Mouse (Mus musculus): ENCODE data around the gene Mrps18a.

DNA sequence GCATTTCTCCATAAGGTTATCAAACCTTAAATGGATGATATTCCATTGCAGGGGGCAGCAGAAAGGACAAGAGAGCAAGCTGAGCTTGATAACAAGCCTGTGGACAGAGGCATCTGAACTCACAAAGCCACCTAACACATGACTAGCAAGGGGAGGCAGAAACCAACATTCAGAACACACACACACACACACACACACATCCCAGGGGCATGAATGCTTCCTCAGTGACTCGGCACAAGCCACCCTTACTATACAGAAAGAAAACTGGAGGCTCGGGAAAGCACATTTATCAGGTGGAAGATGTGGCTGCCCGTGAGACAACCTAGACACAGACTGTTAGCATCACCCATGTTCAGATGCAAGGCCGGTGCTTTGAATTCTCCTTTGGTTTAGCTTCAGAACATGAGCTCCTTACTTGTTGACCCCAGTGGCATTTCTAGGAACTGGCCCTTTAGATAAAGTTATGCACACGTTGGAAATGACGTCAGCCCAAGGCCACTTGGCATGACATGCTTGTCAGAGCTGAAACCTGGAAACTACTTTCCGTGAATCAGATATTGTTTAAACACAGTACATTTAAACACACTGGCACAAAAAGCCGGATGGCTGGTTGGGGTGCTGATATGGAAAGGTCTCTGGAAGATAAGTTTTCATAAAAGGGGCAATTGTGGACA, 27.9 kb downstream of the Mrps18a start:
- TF ChIP-seq GATA1 (IDR thresholded peaks at IDR 0.05; ENCODE audit: borderline replicate concordance, low read length) = no peak
- no peak for TF ChIP-seq GATA2 (IDR thresholded peaks at IDR 0.05; ENCODE audit: borderline replicate concordance, low read depth, low read length)
- no peak for TF ChIP-seq CTCF (IDR thresholded peaks at IDR 0.05; ENCODE audit: low read depth, low read length)
- TF ChIP-seq TAL1 (conservative IDR thresholded peaks at IDR 0.05; ENCODE audit: low read depth, low read length) = no peak
- no peak for TF ChIP-seq POLR2AphosphoS5 (IDR thresholded peaks at IDR 0.05; ENCODE audit: insufficient replicate concordance, low read depth, low read length)

Data from G1E (cell line).